Mouse (Mus musculus) kidney, embryonic 14.5 days (tissue): ENCODE measurements around the gene Cbfa2t3. TPM values are rescaled to one million over a fixed set of nuclear protein-coding genes. Genes with fewer than 3 reads are reported as not detected.

ENCODE experiments used
- ATAC-seq: fragments of 200-750 bp; cut with Nextera tagmentation; 2 replicates; pipeline ENCODE4 v1.8.0; 2017; ENCODE audit warnings: moderate number of reproducible peaks, mild to moderate bottlenecking, moderate TSS enrichment, moderate library complexity; ENCODE audit not compliant: low FRiP score, low TSS enrichment
- H3K27ac ChIP-seq: fragments of 300-500 bp; sonication (generic); 2 replicates; pipeline ENCODE4 v1.5.1; 2014; ENCODE audit warnings: low read depth, mild to moderate bottlenecking, low read length, moderate library complexity, mixed read lengths
- H3K27me3 ChIP-seq: fragments of 300-500 bp; sonication (generic); 2 replicates; pipeline ENCODE4 v1.6.1; 2014; ENCODE audit warnings: mild to moderate bottlenecking, low read length; ENCODE audit not compliant: control insufficient read depth, insufficient read depth
- H3K36me3 ChIP-seq: fragments of 300-500 bp; sonication (generic); 2 replicates; pipeline ENCODE4 v1.6.1; 2014; ENCODE audit warnings: low read length, mixed read lengths; ENCODE audit not compliant: control insufficient read depth, insufficient read depth
- H3K4me1 ChIP-seq: fragments of 300-500 bp; sonication (generic); 2 replicates; pipeline ENCODE4 v1.6.1; 2014; ENCODE audit warnings: low read length, mixed read lengths; ENCODE audit not compliant: control insufficient read depth, insufficient read depth
- H3K4me2 ChIP-seq: fragments of 300-500 bp; sonication (generic); replicated peaks from 2 replicates; pipeline ENCODE4 v1.6.1; 2014; ENCODE audit warnings: low read depth, mild to moderate bottlenecking, low read length
- H3K4me3 ChIP-seq: fragments of 300-500 bp; sonication (generic); 2 replicates; pipeline ENCODE4 v1.5.1; 2014; ENCODE audit warnings: mild to moderate bottlenecking, low read length
- H3K9ac ChIP-seq: fragments of 300-500 bp; sonication (generic); 2 replicates; pipeline ENCODE4 v1.6.1; 2014; ENCODE audit warnings: low read depth, mild to moderate bottlenecking, low read length, moderate library complexity
- H3K9me3 ChIP-seq: fragments of 300-500 bp; sonication (generic); 2 replicates; pipeline ENCODE4 v1.6.1; 2016; ENCODE audit warnings: low read length; ENCODE audit not compliant: control insufficient read depth
- WGBS: fragments of 180-500 bp; shearing (Covaris S2); extraction: QIAGEN DNeasy Blood & Tissue Kit; methylation state at CpG from one replicate; pipeline ENCODE4 v1.1.7; 2014; 5-methylcytosine and 5-hydroxymethylcytosine counted together
- polyA plus RNA-seq: library from polyadenylated mRNA; unstranded; fragments of >200 nt; fragmentation: Nextera tagmentation; extraction: Ambion mirVana; gene quantifications from 2 replicates; pipeline ENCODE4 v1.2.1, GENCODE M21; 2014

Gene Cbfa2t3
- polyA plus RNA-seq, 1 experiment from 2014 or later, result 3.6 TPM

DNA sequence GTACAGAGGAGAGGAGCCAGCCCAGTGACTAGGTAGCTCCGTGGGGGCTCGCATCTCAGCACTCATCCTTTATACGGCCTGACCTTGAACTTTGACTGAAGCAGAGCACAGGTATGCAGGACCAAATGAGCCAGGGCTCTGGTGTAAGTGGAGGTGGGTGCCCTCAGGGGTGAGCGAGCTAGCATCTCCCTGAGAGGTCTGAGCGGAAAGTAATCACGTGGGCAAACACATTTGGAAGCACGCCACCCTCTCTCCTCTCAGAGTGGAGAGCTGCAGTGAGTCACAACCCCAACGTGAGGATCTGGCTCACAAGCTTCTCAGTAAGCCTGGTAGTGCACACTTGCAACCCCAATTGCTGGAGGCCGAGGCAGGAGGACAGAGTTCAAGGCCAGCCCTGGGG, 56.8 kb downstream of the Cbfa2t3 start:
- Histone ChIP-seq H3K36me3 (no peaks in the 10 kb centered on the region), H3K4me1 (peaks cover 20% of the 10 kb centered on the region), H3K9me3 (no peaks in the 10 kb centered on the region), H3K27me3 (no peaks in the 10 kb centered on the region), H3K4me2 (no peak overlapping the region), H3K9ac (no peak overlapping the region), H3K27ac (no peak overlapping the region), H3K4me3 (no peak overlapping the region)
- no peak for ATAC-seq
- WGBS, result 59% methylated on average over 9 of the region's 9 CpGs

DNA sequence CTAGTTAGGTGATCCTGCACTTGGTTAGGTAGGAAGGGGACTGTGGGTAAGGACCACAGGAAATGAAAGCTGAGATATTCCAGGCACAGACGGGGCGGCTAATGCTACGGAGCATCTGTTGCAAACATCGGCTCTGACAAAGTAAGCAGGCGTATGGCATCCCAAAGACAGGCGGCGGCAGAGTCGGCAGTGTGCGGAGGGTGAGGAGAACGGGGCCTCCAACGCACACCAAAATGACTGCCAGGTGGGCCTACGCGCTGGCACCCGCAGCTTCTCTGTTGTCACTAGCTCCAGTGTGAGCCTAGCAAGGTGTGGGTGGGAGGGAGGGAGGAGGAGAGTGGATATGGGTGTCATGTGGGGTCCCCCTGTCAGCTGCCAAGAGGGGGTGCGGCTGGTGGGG, 57.5 kb downstream of the Cbfa2t3 start:
- Histone ChIP-seq H3K27ac (no peak overlapping the region), H3K27me3 (no peaks in the 10 kb centered on the region), H3K4me1 (peaks cover 26% of the 10 kb centered on the region), H3K4me3 (no peak overlapping the region), H3K9ac (no peak overlapping the region), H3K4me2 (no peak overlapping the region), H3K36me3 (no peaks in the 10 kb centered on the region), H3K9me3 (no peaks in the 10 kb centered on the region)
- WGBS, result 79% methylated on average over 15 of the region's 15 CpGs
- ATAC-seq, result no peak

DNA sequence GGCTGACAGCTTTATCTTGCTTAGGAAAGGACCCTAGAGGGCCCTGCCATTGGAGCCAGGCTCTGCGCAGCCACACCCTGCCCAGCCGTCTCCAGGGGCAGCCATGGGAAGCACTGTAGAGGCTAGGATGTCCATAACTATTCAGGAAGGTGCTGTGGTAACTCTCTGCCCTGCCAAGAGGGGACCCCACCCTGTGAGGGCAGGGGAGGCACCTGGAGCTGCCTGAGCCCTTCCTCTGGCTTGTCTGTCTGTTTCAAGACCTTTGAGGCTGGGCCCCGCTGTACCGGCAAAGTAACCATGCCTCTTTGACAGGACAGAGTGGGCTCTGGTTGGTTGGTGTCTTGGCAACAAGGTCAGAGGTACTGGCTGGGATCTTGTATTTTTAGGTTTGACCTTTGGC, 58.1 kb downstream of the Cbfa2t3 start:
- no peak overlapping the region for H3K4me3 ChIP-seq
- no peak overlapping the region for H3K9ac ChIP-seq
- no peaks in the 10 kb centered on the region for H3K36me3 ChIP-seq
- WGBS, result 88% methylated on average over 4 of the region's 4 CpGs
- H3K4me1 ChIP-seq, result peaks cover 29% of the 10 kb centered on the region
- H3K4me2 ChIP-seq, result no peak overlapping the region
- H3K27me3 ChIP-seq, result no peaks in the 10 kb centered on the region
- no peak overlapping the region for H3K27ac ChIP-seq
- ATAC-seq, result no peak
- no peaks in the 10 kb centered on the region for H3K9me3 ChIP-seq

DNA sequence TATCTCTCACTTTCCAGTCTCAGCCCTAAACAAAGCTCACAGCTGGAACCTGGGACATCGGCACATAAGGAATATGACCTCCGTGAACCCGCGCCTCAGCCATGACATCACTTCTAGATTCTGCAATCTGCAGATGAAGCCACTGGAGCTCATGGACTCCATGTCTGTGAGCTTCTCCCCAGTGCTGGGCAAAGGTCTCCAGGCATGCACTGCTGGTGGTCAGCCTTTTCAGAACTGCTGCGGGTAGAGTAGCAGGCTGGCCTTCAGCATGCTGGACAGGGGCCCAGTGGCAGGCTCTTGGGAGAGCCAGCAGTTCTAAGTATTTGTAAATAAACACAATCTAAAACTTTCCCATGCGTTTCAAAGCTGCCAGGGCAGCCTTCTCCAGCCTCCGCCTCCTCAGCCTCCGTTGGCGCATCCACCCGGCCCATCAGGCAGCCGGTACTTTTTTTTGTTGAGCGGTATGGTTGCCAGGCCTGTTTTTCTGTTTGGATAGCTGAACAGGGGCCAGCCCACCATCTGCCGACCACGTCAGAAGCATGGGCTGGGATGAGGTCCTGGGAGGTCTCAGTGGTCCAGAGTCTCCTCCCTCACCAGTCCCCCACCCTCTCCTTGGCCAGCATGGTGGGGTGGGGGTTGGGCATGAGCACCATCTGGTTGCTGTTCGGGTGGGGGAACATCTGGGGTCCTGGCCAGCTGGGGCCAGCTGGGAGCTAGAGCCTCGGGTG, 59.2 kb downstream of the Cbfa2t3 start:
- ATAC-seq, result peak; percentile 40; the same call in 1 of the 2 replicates
- H3K4me1 ChIP-seq, result peaks cover 29% of the 10 kb centered on the region

DNA sequence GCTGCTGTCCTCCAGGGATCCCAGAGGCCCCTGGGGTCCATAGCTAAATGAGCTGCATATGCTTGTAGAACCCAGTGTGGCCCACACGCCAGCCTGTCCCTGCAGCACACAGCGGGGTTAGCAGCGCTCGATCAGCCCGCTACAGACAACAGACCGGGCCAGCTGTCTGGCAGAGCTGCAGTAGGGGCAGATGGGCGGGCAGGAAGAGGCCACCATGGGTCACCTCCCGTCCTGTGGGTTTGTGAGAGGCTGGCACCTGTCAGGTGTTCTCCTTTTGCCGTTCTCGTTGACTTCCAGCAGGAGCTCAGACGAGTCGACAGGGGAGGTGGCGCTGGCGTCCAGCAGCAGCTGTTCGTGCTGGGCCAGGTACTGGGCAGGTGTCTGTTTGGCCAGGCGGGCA, 60.3 kb downstream of the Cbfa2t3 start:
- Histone ChIP-seq H3K27ac (no peak overlapping the region), H3K4me2 (no peak overlapping the region), H3K4me3 (no peak overlapping the region), H3K27me3 (no peaks in the 10 kb centered on the region), H3K4me1 (peaks cover 29% of the 10 kb centered on the region), H3K9me3 (no peaks in the 10 kb centered on the region), H3K9ac (no peak overlapping the region), H3K36me3 (no peaks in the 10 kb centered on the region)
- ATAC-seq, result no peak
- 69% methylated on average over 16 of the region's 16 CpGs for WGBS

More for the DNA sequence above, 59.2 kb downstream of the Cbfa2t3 start:
- H3K9ac ChIP-seq, result no peak overlapping the region
- H3K27me3 ChIP-seq, result no peaks in the 10 kb centered on the region
- no peaks in the 10 kb centered on the region for H3K36me3 ChIP-seq
- H3K4me3 ChIP-seq, result no peak overlapping the region
- H3K9me3 ChIP-seq, result no peaks in the 10 kb centered on the region
- WGBS, result 31% methylated on average over 16 of the region's 16 CpGs
- no peak overlapping the region for H3K4me2 ChIP-seq
- H3K27ac ChIP-seq, result no peak overlapping the region

DNA sequence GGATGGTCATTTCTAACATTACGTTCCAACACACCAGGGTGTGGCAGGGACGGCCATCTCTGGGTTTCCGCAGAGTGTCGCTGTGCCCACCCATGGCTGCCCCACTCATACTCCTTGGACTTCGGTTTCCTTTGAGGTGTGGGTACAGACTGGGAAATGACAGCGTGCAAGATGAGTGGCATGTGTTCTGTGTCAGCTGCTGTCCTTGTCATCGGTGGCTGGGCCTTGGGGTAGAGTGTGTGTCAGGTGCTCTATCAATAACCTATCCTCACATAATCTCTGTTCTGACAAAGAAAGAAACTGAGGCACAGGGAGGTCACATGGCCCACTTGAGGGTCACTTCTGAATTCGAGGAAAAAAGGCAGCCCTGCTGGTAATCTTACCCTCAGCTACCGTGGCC, 61.7 kb downstream of the Cbfa2t3 start:
- Histone ChIP-seq H3K36me3 (no peaks in the 10 kb centered on the region), H3K4me1 (peaks cover 29% of the 10 kb centered on the region), H3K4me3 (no peak overlapping the region), H3K4me2 (no peak overlapping the region), H3K27me3 (no peaks in the 10 kb centered on the region), H3K9ac (no peak overlapping the region), H3K9me3 (no peaks in the 10 kb centered on the region), H3K27ac (no peak overlapping the region)
- 88% methylated on average over 9 of the region's 9 CpGs for WGBS
- ATAC-seq, result no peak

DNA sequence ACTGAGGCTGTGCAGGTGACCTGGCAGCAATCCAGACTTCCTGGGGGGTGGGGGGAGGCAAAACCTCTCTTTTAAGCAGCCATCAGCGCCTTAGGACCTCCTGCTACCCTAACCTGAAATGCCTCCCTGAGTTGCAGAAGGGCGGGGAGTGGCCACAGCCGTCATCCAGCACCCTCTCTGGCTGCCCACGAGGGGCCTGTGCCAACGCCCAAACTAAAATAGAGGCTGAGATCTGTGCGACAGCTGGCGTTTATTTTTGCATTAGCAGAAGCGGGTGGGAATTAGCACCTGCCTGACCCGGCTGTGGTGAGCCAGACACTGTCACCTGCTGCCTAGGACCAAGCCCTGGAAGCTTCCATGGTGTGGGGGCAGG, 62.1 kb downstream of the Cbfa2t3 start:
- no peak for ATAC-seq
- Histone ChIP-seq H3K4me1 (peaks cover 27% of the 10 kb centered on the region), H3K4me2 (no peak overlapping the region), H3K27ac (no peak overlapping the region), H3K4me3 (no peak overlapping the region), H3K9ac (0 out of 2 replicates have a peak overlapping the region, but pooled peaks have one; percentile 4), H3K36me3 (no peaks in the 10 kb centered on the region), H3K9me3 (no peaks in the 10 kb centered on the region), H3K27me3 (no peaks in the 10 kb centered on the region)
- WGBS, result 66% methylated on average over 9 of the region's 9 CpGs

DNA sequence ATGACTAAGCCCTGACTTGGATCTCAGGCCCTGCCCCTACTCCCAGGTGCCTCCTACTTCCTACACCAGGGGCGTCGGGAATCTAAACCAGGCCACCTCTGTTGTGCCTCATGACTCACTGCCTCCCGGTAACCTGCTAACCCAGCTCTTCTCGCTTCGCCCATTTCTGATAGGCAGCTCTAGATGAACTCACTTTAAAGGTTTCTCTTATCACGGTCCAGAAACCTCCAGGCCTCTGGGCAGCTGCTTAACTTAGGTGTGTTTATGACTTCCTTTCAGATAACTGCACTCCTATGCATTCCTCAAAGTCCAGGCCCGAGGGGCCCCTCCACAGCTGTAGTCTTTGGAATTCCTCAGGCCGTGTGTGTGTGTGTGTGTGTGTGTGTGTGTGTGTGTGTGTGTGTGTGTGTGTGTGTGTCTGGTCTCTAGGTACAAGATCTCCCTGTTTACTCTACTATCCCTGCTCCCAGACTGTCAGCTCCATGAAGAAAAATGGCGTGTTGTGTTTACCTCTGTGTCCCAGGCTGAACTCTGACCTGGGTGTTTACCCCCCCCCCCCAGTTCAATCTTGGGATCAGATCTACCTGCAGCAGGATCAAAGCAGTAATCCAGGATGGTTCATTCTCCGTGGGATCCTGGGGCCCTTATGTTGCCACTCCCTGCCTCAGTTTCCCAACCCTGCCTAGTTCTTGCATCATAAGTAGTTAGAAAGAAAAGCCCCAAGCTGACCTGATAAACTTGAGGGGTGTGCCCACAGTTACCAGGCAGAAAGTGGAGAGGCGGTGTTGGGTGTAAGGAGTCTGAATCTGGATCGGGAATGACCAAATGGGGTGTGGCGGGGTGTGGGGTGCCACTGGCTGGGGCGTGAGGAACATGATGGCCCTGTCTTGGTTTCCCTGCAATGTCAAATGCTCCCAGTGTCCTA, 62.8 kb downstream of the Cbfa2t3 start:
- Histone ChIP-seq H3K27ac (no peak overlapping the region), H3K4me1 (peaks cover 26% of the 10 kb centered on the region)
- peak; percentile 58 for ATAC-seq

DNA sequence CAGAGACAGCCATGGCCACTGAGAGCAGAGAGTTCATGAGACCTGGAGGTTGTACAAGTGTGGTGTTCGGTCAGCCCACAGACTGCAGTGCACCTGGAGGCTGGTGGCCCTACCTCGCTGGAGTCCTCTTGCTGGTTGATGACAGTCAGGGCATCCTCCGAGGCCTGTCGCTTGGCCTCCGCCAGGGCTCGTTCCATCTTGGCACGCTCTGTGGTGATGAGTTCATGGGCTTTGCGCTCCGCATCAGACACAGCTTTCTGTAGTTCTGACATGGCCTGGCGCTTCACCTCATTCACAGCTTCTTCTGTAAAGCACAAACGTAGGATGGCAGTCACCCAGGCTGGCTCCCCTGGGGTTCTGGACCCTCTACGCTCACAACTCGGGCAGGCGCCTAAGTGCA, 65.7 kb downstream of the Cbfa2t3 start:
- 91% methylated on average over 14 of the region's 14 CpGs for WGBS
- H3K9ac ChIP-seq, result no peak overlapping the region
- H3K4me2 ChIP-seq, result no peak overlapping the region

More for the DNA sequence above, 62.8 kb downstream of the Cbfa2t3 start:
- Histone ChIP-seq H3K27me3 (no peaks in the 10 kb centered on the region), H3K9ac (0 out of 2 replicates have a peak overlapping the region, but pooled peaks have one; percentile 4), H3K4me3 (no peak overlapping the region), H3K9me3 (no peaks in the 10 kb centered on the region), H3K4me2 (no peak overlapping the region), H3K36me3 (no peaks in the 10 kb centered on the region)
- 45% methylated on average over 14 of the region's 14 CpGs for WGBS

More for the DNA sequence above, 65.7 kb downstream of the Cbfa2t3 start:
- Histone ChIP-seq H3K36me3 (no peaks in the 10 kb centered on the region), H3K27me3 (no peaks in the 10 kb centered on the region), H3K4me3 (no peak overlapping the region), H3K4me1 (peaks cover 13% of the 10 kb centered on the region; the same call in 1 of the 2 replicates), H3K9me3 (no peaks in the 10 kb centered on the region), H3K27ac (no peak overlapping the region)
- no peak for ATAC-seq
